Mouse (Mus musculus): Measurements from ENCODE around the gene Sass6. TPM values are rescaled to one million over a fixed set of nuclear protein-coding genes. Genes with fewer than 3 reads are reported as not detected.
"Not testable (repeated sequence)": the region's sequence is repeated elsewhere in the genome, so short reads cannot be mapped to it uniquely, and the experiment has no call there.

The Sass6 gene
- total and polyA plus RNA-seq, 3 experiments, result 10.0 to 23.1 (median 12.4) TPM

- TF ChIP-seq PAX5 (IDR thresholded peaks at IDR 0.05; ENCODE audit: low read length) (no peak), USF2 (conservative IDR thresholded peaks at IDR 0.05; ENCODE audit: low read depth, low read length) (no peak; the same call in 1 of the 2 replicates), TCF12 (IDR thresholded peaks at IDR 0.05; ENCODE audit: low read depth, low read length) (peak; percentile 95), ZMIZ1 (IDR thresholded peaks at IDR 0.05; ENCODE audit: low read depth, low read length) (peak; percentile 95), EP300 (IDR thresholded peaks at IDR 0.05; ENCODE audit: low read length) (no peak), E2F4 (IDR thresholded peaks at IDR 0.05; ENCODE audit: insufficient replicate concordance, low read depth, low read length) (no peak), MAZ (IDR thresholded peaks at IDR 0.05; ENCODE audit: low read depth, low read length) (no peak), SMC3 (IDR thresholded peaks at IDR 0.05; ENCODE audit: low read depth, low read length) (no peak), POLR2A (IDR thresholded peaks at IDR 0.05; ENCODE audit: low read depth, low read length) (peak; percentile 96), ZNF384 (IDR thresholded peaks at IDR 0.05; ENCODE audit: low read depth, low read length) (no peak), ZC3H11A (IDR thresholded peaks at IDR 0.05; ENCODE audit: low read depth, low read length) (no peak)
These were observed 67.7 kb downstream of the Sass6 start, which contains the start of gene Mfsd14a (continued) for GRCm38 (mm10) chr3:116662463-116662863.

GRCm38 (mm10) chr3:116664281-116664680 is 69.5 kb downstream of the Sass6 start:
- H3K79me2 ChIP-seq (replicated peaks; ENCODE audit: control insufficient read depth, extremely low read depth, insufficient read depth, poor library complexity, severe bottlenecking), result peaks cover 28% of the 10 kb centered on the region
- DNase-seq (ENCODE audit: extremely low read depth); H3K9ac ChIP-seq (ENCODE audit: insufficient read depth, low read depth); H3K9me3 ChIP-seq (replicated peaks; ENCODE audit: low read length); H3K4me3 ChIP-seq (replicated peaks in 1 of 3; ENCODE audit: low read depth in 2 of 3, low read length in 2 of 3, poor library complexity in 1 of 3); in situ Hi-C loops (cut with MboI; ENCODE audit: low pct_ligation_motif_present, low pct_unique_long_range_greater_than_20kb, low sequenced_read_pairs); H3K4me2 ChIP-seq (ENCODE audit: insufficient read depth, low read depth, poor library complexity, severe bottlenecking); H3K27ac ChIP-seq (ENCODE audit: insufficient read depth, low read depth); dilution Hi-C loops (cut with MboI; ENCODE audit: extremely low pct_ligation_motif_present, extremely low pct_unique_long_range_greater_than_20kb, low sequenced_read_pairs); H3K27me3 ChIP-seq (replicated peaks): not testable (repeated sequence)
- H3K36me3 ChIP-seq (replicated peaks in 1 of 2; ENCODE audit: control insufficient read depth in 1 of 2, insufficient read depth in 1 of 2, low read length in 1 of 2), result peaks cover 0 to 16% of the 10 kb centered on the region in 2 experiments
- H3K4me1 ChIP-seq (ENCODE audit: control insufficient read depth in 1 of 2, insufficient read depth in 2 of 2), result peaks cover 0 to 24% of the 10 kb centered on the region in 2 experiments; a peak in 2 of 4 replicates

Other genes starting within 250 kb of the Sass6 start
- gene Cdc14a, start 170.9 kb upstream of the Sass6 start, total RNA-seq (2012; rRNA removed), result 8.9 and 9.4 TPM in 2 replicates
- 9.8 and 12.0 TPM in 2 replicates for gene Cdc14a, start 170.9 kb upstream of the Sass6 start, total RNA-seq (2014; rRNA removed)
- gene Cdc14a, start 170.9 kb upstream of the Sass6 start, polyA plus RNA-seq (2012; ENCODE audit: insufficient read length, low read depth), result 11.5 and 12.1 TPM in 2 replicates
- 57.8 and 67.3 TPM in 2 replicates for gene Rtca, start 86.8 kb upstream of the Sass6 start, total RNA-seq (2012; rRNA removed)
- 72.7 and 80.1 TPM in 2 replicates for gene Rtca, start 86.8 kb upstream of the Sass6 start, total RNA-seq (2014; rRNA removed)
- 75.5 and 91.6 TPM in 2 replicates for gene Rtca, start 86.8 kb upstream of the Sass6 start, polyA plus RNA-seq (2012; ENCODE audit: insufficient read length, low read depth)
- gene Dbt, start 81.9 kb upstream of the Sass6 start, total RNA-seq (2012; rRNA removed), result 11.2 and 13.3 TPM in 2 replicates
- gene Dbt, start 81.9 kb upstream of the Sass6 start, total RNA-seq (2014; rRNA removed), result 20.4 and 24.9 TPM in 2 replicates
- 21.3 and 25.3 TPM in 2 replicates for gene Dbt, start 81.9 kb upstream of the Sass6 start, polyA plus RNA-seq (2012; ENCODE audit: insufficient read length, low read depth)
- gene Lrrc39, start 32.0 kb upstream of the Sass6 start, total RNA-seq (2012; rRNA removed), result 0.38 and 0.42 TPM in 2 replicates
- gene Lrrc39, start 32.0 kb upstream of the Sass6 start, total RNA-seq (2014; rRNA removed), result not detected in 2 replicates
- 0.69 and 0.74 TPM in 2 replicates for gene Lrrc39, start 32.0 kb upstream of the Sass6 start, polyA plus RNA-seq (2012; ENCODE audit: insufficient read length, low read depth)
- 11.1 and 13.9 TPM in 2 replicates for gene Trmt13, start 19.6 kb downstream of the Sass6 start, total RNA-seq (2012; rRNA removed)
- gene Trmt13, start 19.6 kb downstream of the Sass6 start, total RNA-seq (2014; rRNA removed), result 9.9 and 15.5 TPM in 2 replicates
- gene Trmt13, start 19.6 kb downstream of the Sass6 start, polyA plus RNA-seq (2012; ENCODE audit: insufficient read length, low read depth), result 18.3 and 20.9 TPM in 2 replicates
- 27.0 and 34.0 TPM in 2 replicates for gene Mfsd14a, start 67.7 kb downstream of the Sass6 start, total RNA-seq (2012; rRNA removed)
- 64.5 and 70.4 TPM in 2 replicates for gene Mfsd14a, start 67.7 kb downstream of the Sass6 start, total RNA-seq (2014; rRNA removed)
- 43.8 and 45.9 TPM in 2 replicates for gene Mfsd14a, start 67.7 kb downstream of the Sass6 start, polyA plus RNA-seq (2012; ENCODE audit: insufficient read length, low read depth)
- not detected in 2 replicates for gene Gm43191, start 86.3 kb downstream of the Sass6 start, total RNA-seq (2012; rRNA removed)
- gene Gm43191, start 86.3 kb downstream of the Sass6 start, total RNA-seq (2014; rRNA removed), result not detected in 2 replicates
- 0.51 TPM in 1 of 2 replicates, not detected in the other for gene Gm43191, start 86.3 kb downstream of the Sass6 start, polyA plus RNA-seq (2012; ENCODE audit: insufficient read length, low read depth)
- gene Slc35a3, start 117.8 kb downstream of the Sass6 start, total RNA-seq (2012; rRNA removed), result 16.3 and 17.8 TPM in 2 replicates
- gene Slc35a3, start 117.8 kb downstream of the Sass6 start, total RNA-seq (2014; rRNA removed), result 45.7 and 52.5 TPM in 2 replicates
- gene Slc35a3, start 117.8 kb downstream of the Sass6 start, polyA plus RNA-seq (2012; ENCODE audit: insufficient read length, low read depth), result 21.7 and 24.6 TPM in 2 replicates
- 3.2 and 4.7 TPM in 2 replicates for gene Agl, start 213.2 kb downstream of the Sass6 start, total RNA-seq (2012; rRNA removed)
- 5.2 and 5.7 TPM in 2 replicates for gene Agl, start 213.2 kb downstream of the Sass6 start, total RNA-seq (2014; rRNA removed)
- gene Agl, start 213.2 kb downstream of the Sass6 start, polyA plus RNA-seq (2012; ENCODE audit: insufficient read length, low read depth), result 5.7 and 5.8 TPM in 2 replicates